Mouse (Mus musculus) brain, embryonic 14.5 days (tissue): ENCODE data around the gene Mapk10. TPM values are rescaled to one million over a fixed set of nuclear protein-coding genes. Genes with fewer than 3 reads are reported as not detected.

Experiments
- DNase-seq: peaks from one replicate; pipeline ENCODE4 v3.0.0-alpha.2; 2011; ENCODE audit warnings: low read depth
- CTCF ChIP-seq: fragments of 200-500 bp; IDR thresholded peaks from 2 replicates; pipeline ENCODE4 v1.5.1; 2012; ENCODE audit warnings: inconsistent platforms, mild to moderate bottlenecking, moderate library complexity, borderline replicate concordance; ENCODE audit not compliant: insufficient read depth, insufficient read length; ENCODE audit errors: extremely low read depth
- POLR2A ChIP-seq: fragments of 200-500 bp; IDR thresholded peaks from 2 replicates; pipeline ENCODE4 v1.6.1; 2012; ENCODE audit warnings: mild to moderate bottlenecking, inconsistent platforms, borderline replicate concordance; ENCODE audit not compliant: poor library complexity, insufficient read depth, insufficient read length, severe bottlenecking; ENCODE audit errors: extremely low read depth
- polyA plus RNA-seq: library from polyadenylated mRNA; depleted of rRNA; stranded (reverse); fragments of >200 nt; gene quantifications from 2 replicates; pipeline ENCODE4 v1.2.3, GENCODE M21; 2012

Gene Mapk10
- polyA plus RNA-seq, 1 experiment, result 65.9 TPM

DNA sequence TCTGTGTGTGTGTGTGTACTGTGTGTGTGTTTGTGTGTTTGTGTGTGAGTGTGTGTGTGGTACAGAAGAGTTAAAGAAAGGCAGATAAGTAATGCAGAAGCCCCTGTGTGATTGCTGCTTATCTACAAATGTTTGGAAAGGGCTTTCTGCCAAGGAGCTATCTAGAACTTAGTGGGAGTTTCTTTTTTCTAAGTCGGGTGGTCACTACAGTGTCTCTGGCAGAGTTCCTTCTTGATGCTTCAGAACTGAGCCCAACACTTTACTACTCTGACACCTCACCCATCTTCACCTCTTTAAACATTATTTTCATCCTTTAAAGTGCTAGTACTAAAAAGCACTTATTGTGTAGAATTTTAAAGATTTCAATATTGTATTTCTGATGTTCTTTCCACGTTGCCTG, 232.8 kb downstream of the Mapk10 start:
- TF ChIP-seq CTCF (no peak), POLR2A (no peak)
- DNase-seq, result no peak

DNA sequence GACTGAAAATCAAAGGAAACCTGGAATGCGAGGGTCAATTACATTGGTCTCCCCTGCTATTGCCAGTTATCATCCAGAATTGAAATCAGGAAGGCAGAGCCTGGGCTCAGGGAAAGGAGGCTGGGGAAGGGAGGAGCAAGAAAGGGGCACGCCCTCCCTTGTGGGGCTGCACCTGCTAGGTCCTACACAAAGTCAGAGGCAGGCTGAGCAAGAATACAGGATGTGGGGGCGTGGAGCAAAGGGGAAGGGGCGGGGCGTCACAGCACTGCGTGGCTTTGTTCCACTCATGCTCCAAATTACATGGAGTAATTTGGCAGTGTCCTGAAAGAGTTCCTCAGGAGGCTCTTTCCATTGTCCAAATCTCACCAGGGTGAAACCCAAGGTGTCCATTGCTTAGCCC, 234.0 kb downstream of the Mapk10 start:
- DNase-seq, result peak; percentile 59
- no peak for TF ChIP-seq CTCF
- no peak for TF ChIP-seq POLR2A

DNA sequence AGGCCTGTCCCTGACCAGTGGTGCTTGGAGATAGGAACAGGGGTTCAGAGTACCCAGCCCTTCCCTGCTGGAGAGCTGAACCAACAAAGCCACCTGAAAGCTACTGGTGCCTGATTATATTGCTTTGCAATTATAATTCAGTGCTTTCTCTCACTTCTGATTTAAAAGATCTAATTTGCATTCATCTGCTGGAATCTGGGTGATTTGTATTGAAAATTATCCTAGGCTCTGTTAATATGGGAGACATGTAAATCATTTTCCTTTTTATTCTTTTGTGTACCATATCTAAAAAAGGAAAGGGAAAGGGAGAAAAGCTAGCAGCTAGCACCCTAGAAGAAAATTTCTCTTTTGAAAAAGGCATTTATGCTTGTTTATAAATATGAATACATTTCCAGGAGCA, 234.6 kb downstream of the Mapk10 start:
- DNase-seq, result peak; percentile 46
- no peak for TF ChIP-seq POLR2A

GRCm38 (mm10) chr5:102974400-102974799, 236.7 kb downstream of the Mapk10 start:
- DNase-seq, result peak; percentile 56

DNA sequence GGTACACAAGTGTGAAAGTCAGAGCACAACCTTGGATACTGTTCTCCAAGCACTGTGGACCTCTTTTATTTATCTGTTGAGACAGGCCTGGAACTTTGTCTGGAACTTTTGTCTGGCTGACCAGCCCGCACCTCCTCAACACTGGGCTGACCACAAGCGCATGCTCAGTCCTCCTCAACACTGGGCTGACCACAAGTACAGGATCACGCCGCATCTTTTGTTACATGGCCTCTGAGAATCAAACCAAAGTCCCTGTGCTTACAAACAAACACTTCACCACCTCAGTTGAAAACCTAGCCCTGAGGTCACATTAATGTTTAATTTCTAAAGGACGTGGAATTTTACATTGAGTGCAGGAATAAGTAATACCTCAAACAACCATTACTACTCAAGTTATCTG, 246.7 kb downstream of the Mapk10 start:
- TF ChIP-seq POLR2A (no peak), CTCF (no peak)

More at GRCm38 (mm10) chr5:102974400-102974799, 236.7 kb downstream of the Mapk10 start:
- TF ChIP-seq POLR2A, result no peak
- no peak for TF ChIP-seq CTCF

GRCm38 (mm10) chr5:102953414-102953813, 257.7 kb downstream of the Mapk10 start:
- peak; percentile 79 for DNase-seq
- TF ChIP-seq CTCF, result no peak
- no peak for TF ChIP-seq POLR2A

More for the DNA sequence above, 246.7 kb downstream of the Mapk10 start:
- no peak for DNase-seq

DNA sequence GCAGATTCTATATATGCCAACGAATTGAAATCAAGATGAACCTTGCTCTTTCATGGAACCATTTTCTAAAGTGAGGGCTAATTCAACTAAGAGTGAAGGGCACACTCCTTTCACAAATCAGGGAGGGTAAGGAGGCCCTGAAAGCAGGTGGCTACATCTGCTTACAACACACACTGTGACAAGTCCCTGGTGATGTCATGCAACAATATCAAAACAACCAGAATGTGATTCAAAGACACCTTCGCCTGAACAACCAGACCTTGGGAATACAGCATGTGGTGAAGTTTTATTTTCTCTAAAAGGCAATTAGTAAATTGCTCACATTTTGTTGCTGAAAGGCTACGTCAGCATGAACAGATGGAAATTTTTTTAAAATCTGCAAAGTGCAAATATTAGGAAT, 258.2 kb downstream of the Mapk10 start:
- TF ChIP-seq POLR2A, result no peak
- no peak for TF ChIP-seq CTCF
- DNase-seq, result peak; percentile 53

DNA sequence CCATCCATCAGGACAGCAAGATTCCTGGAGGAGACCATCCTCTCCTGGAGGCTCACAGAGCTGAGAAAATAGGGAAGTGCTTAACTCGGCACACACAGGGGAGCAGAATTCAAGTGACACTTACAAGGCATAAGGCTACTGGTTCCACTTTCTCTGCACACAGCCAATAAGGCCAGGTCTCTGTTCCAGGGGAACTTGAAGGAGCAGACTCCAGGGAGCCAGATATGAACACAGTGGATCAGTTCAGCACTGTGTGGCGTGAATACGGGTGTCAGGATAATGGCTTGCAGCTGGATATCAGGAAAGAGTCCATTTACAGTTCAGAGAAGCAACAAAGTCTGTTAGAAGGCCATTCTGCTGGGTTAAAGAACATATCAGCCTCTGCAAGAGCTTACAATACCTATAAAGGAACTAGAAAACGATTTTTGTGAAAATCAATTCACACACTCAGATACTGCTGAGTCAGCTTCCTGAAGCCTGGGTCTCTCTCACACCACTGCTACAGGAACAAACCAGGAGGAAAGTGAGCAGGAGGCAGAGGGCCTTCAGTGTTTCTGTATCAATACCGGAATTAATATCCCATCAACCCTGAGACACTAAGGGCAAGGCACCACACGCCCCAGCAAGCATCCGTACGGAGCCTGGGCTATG, 263.9 kb downstream of the Mapk10 start:
- TF ChIP-seq POLR2A (no peak), CTCF (no peak)

DNA sequence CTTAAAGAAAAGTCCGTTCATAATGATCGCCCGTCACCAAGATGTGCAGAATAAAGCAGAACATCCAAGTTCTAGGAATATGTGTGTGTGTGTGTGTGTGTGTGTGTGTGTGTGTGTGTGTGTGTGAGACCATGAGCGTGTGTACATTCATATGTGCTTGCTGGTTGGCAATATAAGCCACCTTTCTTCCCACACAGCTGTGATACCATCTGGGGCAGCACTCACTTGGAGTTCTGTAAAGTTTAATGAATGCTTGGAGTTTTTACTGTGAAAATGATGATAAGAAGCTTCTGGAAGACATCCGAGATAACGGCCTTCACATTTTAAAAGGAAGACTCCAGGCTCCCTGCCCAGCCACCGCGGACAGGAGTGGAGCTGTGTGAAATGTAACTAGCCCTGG, 264.5 kb downstream of the Mapk10 start:
- no peak for TF ChIP-seq CTCF
- no peak for TF ChIP-seq POLR2A

More for the DNA sequence above, 263.9 kb downstream of the Mapk10 start:
- DNase-seq, result peak; percentile 7

GRCm38 (mm10) chr5:102943864-102944630, 267.1 kb downstream of the Mapk10 start:
- peak; percentile 42; the same call in 1 of the 2 replicates for TF ChIP-seq CTCF
- peak; percentile 41 for DNase-seq

More for the DNA sequence above, 264.5 kb downstream of the Mapk10 start:
- DNase-seq, result peak; percentile 12

DNA sequence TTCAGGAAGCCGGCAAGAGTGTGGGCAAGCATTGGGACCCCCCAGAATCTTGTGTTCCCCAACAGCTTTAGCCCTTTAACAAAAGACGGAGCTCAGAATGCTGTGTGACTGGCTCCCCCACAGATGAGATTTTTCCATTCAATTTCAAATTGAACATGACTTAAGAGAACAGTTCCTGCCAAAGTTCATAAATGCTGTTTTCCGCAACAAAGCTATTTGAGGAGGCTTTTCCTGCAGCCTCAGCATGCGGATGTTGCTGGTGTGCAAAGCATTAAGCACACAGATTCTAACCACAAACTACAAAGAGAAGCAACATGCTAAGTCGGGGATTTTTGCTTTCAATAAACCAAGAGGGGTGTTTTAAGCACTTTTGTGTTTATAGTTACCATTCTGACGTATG, 281.0 kb downstream of the Mapk10 start:
- TF ChIP-seq CTCF (no peak), POLR2A (no peak)
- DNase-seq, result peak; percentile 39

- DNase-seq, result peak; percentile 17
- TF ChIP-seq POLR2A (no peak), CTCF (no peak)
Measured at GRCm38 (mm10) chr5:102926786-102927185, 284.3 kb downstream of the Mapk10 start.
